ENCODE assay signal across 21 mouse cellular contexts in genomic region chr15:97811307-97811706, GRCm38 (mm10). TPM values are rescaled to one million over a fixed set of nuclear protein-coding genes. Genes with fewer than 3 reads are reported as not detected.
DNase-seq lines count a peak whose midpoint lies in the region; ATAC-seq and TF ChIP-seq lines count a peak whose summit lies in the region.
"Had no signal": no experiment of that assay in that cellular context is flagged by ENCODE, and none has a peak within 500 bp of the region (broad histone marks: within the 10 kb centered on the region; RNA-seq: fewer than 3 reads in every experiment).

No protein-coding gene starts in this region.

- WGBS in cerebellum, adult 2 months, result 51% methylated on average over 9 of the region's 9 CpGs
- WGBS in kidney, postnatal 0 days, result 78% methylated on average over 9 of the region's 9 CpGs
- WGBS in neural tube, embryonic 15.5 days, result 83% methylated on average over 9 of the region's 9 CpGs

- no peak for ATAC-seq in kidney, postnatal 0 days (replicated peaks; ENCODE audit: low FRiP score, low read depth)
- no peak for ATAC-seq in neural tube, embryonic 15.5 days (ENCODE audit: low FRiP score)
- ATAC-seq: CD4-positive, CD25-positive, alpha-beta regulatory T cell, adult 4 months had no signal

- peaks cover 44% of the 10 kb centered on the region for H3K4me1 ChIP-seq in cerebellum, adult 2 months (ENCODE audit: control insufficient read depth, insufficient read depth, low read length)
- peaks cover 30% of the 10 kb centered on the region for H3K4me1 ChIP-seq in kidney, postnatal 0 days (replicated peaks; ENCODE audit: insufficient read depth, low read length)
- H3K4me1 ChIP-seq in neural tube, embryonic 15.5 days, result peaks cover 48% of the 10 kb centered on the region

- H3K4me2 ChIP-seq in kidney, postnatal 0 days (ENCODE audit: low read length), result no peak overlapping the region
- H3K4me2 ChIP-seq in neural tube, embryonic 15.5 days, result no peak overlapping the region
- H3K4me2 ChIP-seq: liver, embryonic 15.5 days; lung, embryonic 15.5 days had no signal

- H3K9me3 ChIP-seq in kidney, postnatal 0 days (replicated peaks; ENCODE audit: low read length), result no peaks in the 10 kb centered on the region
- H3K9me3 ChIP-seq in neural tube, embryonic 15.5 days (replicated peaks), result no peaks in the 10 kb centered on the region
- H3K9me3 ChIP-seq: embryonic facial prominence, embryonic 10.5 days; liver, embryonic 15.5 days; lung, embryonic 15.5 days; megakaryocyte, embryonic 14.5 days had no signal

- no peak for TF ChIP-seq POLR2A in cerebellum, adult 2 months (IDR thresholded peaks at IDR 0.05; ENCODE audit: borderline replicate concordance, insufficient read depth, low read length)

- peaks cover 34% of the 10 kb centered on the region for H3K36me3 ChIP-seq in kidney, postnatal 0 days (ENCODE audit: insufficient read depth, low read length)
- peaks cover 36% of the 10 kb centered on the region for H3K36me3 ChIP-seq in neural tube, embryonic 15.5 days

- TF ChIP-seq CTCF in cerebellum, adult 2 months (IDR thresholded peaks at IDR 0.05; ENCODE audit: borderline replicate concordance, insufficient read depth, low read depth, low read length), result no peak
- TF ChIP-seq CTCF in kidney, postnatal 0 days (IDR thresholded peaks at IDR 0.05; ENCODE audit: low read depth), result no peak

- no peak overlapping the region for H3K9ac ChIP-seq in kidney, postnatal 0 days (ENCODE audit: low read depth, low read length)
- H3K9ac ChIP-seq in neural tube, embryonic 15.5 days (replicated peaks), result no peak overlapping the region
- H3K9ac ChIP-seq: liver, embryonic 15.5 days; lung, embryonic 15.5 days had no signal

- 0 out of 2 replicates have a peak overlapping the region, but pooled peaks have one; percentile 37 for H3K27ac ChIP-seq in cerebellum, adult 2 months (ENCODE audit: insufficient read depth, low read length)
- peak overlapping the region; percentile 60; the same call in 1 of the 2 replicates for H3K27ac ChIP-seq in kidney, postnatal 0 days
- peak overlapping the region; percentile 65; the same call in 1 of the 2 replicates for H3K27ac ChIP-seq in neural tube, embryonic 15.5 days (replicated peaks)
- H3K27ac ChIP-seq: liver, embryonic 15.5 days; stomach, postnatal 0 days had no signal

- H3K4me3 ChIP-seq in cerebellum, adult 2 months (replicated peaks; ENCODE audit: insufficient read depth, low read depth, low read length), result no peak overlapping the region
- H3K4me3 ChIP-seq in kidney, postnatal 0 days (replicated peaks; ENCODE audit: low read depth, low read length), result no peak overlapping the region
- H3K4me3 ChIP-seq in neural tube, embryonic 15.5 days (replicated peaks), result no peak overlapping the region
- H3K4me3 ChIP-seq: embryonic facial prominence, embryonic 10.5 days; liver, embryonic 15.5 days; lung, embryonic 15.5 days; megakaryocyte, embryonic 14.5 days had no signal

- no peaks in the 10 kb centered on the region for H3K27me3 ChIP-seq in cerebellum, adult 2 months (ENCODE audit: control insufficient read depth, insufficient read depth, low read length)
- H3K27me3 ChIP-seq in kidney, postnatal 0 days (ENCODE audit: insufficient read depth, low read length), result no peaks in the 10 kb centered on the region
- H3K27me3 ChIP-seq in neural tube, embryonic 15.5 days (replicated peaks), result no peaks in the 10 kb centered on the region
- H3K27me3 ChIP-seq: liver, embryonic 15.5 days; lung, embryonic 15.5 days had no signal

- intact Hi-C loops in heart, postnatal 14 days (cut with DNase I), result loop anchor here (2.0 kb wide), 1 partner anchor 37 kb away; no protein-coding TSS in a partner anchor

- DNase-seq in cerebellum, adult 2 months, result no peak
- DNase-seq in cerebellum, postnatal 36 days, result no peak
- DNase-seq in heart, adult 11 months, result peak; percentile 90
- DNase-seq in heart, postnatal 14 days, result no peak
- DNase-seq in kidney, postnatal 0 days (ENCODE audit: low spot score), result no peak
- DNase-seq in kidney, adult 11 months, result no peak
- DNase-seq in neural tube, embryonic 10.5 days (ENCODE audit: extremely low spot score, low spot score), result no peak
- DNase-seq: cerebellum, adult 11 months; gastrocnemius, postnatal 14 days; kidney, postnatal 14 days; liver; lung, postnatal 36 days; thymus, adult 2 months; thymus, postnatal 4 days had no signal

RNA-seq across cellular contexts. Expression of gene Slc48a1, which starts 33.0 kb away (rescaled TPM):
- 129 and 133 TPM in 2 replicates for polyA plus RNA-seq in cerebellum, adult 2 months (2012; rRNA removed)
- 10 to 100 TPM; 78.3 to 78.9 TPM for total RNA-seq in heart, postnatal 14 days (2021)
- polyA plus RNA-seq in kidney, postnatal 0 days (2015; fragmentation: Nextera tagmentation; extraction: Ambion mirVana), result 86.9 and 108 TPM in 2 replicates
- 99.0 and 101 TPM in 2 replicates for polyA plus RNA-seq in neural tube, embryonic 15.5 days (2015; fragmentation: Nextera tagmentation; extraction: Ambion mirVana)

RNA-seq across cellular contexts. Expression of gene Hdac7, which starts 33.0 kb away (rescaled TPM):
- polyA plus RNA-seq in cerebellum, adult 2 months (2012; rRNA removed), result 38.3 and 40.9 TPM in 2 replicates
- 10 to 100 TPM; 45.9 to 52.5 TPM for total RNA-seq in heart, postnatal 14 days (2021)
- 24.5 and 24.7 TPM in 2 replicates for polyA plus RNA-seq in kidney, postnatal 0 days (2015; fragmentation: Nextera tagmentation; extraction: Ambion mirVana)
- polyA plus RNA-seq in neural tube, embryonic 15.5 days (2015; fragmentation: Nextera tagmentation; extraction: Ambion mirVana), result 26.5 and 32.1 TPM in 2 replicates

RNA-seq across cellular contexts. Expression of gene Rapgef3, which starts 43.5 kb away (rescaled TPM):
- polyA plus RNA-seq in cerebellum, adult 2 months (2012; rRNA removed), result 35.0 and 36.5 TPM in 2 replicates
- 10 to 100 TPM; 32.7 to 34.3 TPM for total RNA-seq in heart, postnatal 14 days (2021)
- polyA plus RNA-seq in kidney, postnatal 0 days (2015; fragmentation: Nextera tagmentation; extraction: Ambion mirVana), result 27.5 and 29.2 TPM in 2 replicates
- polyA plus RNA-seq in neural tube, embryonic 15.5 days (2015; fragmentation: Nextera tagmentation; extraction: Ambion mirVana), result 12.5 and 19.5 TPM in 2 replicates
